ENCODE assay signal across 14 mouse cellular contexts in genomic region chr3:127890008-127890407, GRCm38 (mm10).
"Had no signal": no experiment of that assay in that cellular context is flagged by ENCODE, and none has a peak within 500 bp of the region (broad histone marks: within the 10 kb centered on the region; RNA-seq: fewer than 3 reads in every experiment).

No protein-coding gene starts in this region.

- DNase-seq: kidney, adult 2 months; kidney, postnatal 25 days; layer of hippocampus, postnatal 36 days; lung, adult 18-20 months; lung, postnatal 10 days; lung, postnatal 4 days; midbrain, embryonic 14.5 days; thymus, adult 18-20 months; thymus, postnatal 36 days had no signal

- H3K4me3 ChIP-seq: layer of hippocampus, adult 2 months; left cerebral cortex, adult 2 months; lung, embryonic 15.5 days had no signal

- H3K36me3 ChIP-seq: lung, embryonic 15.5 days had no signal

- H3K9ac ChIP-seq: lung, embryonic 15.5 days had no signal

- H3K4me1 ChIP-seq: lung, embryonic 15.5 days had no signal

- H3K4me2 ChIP-seq: lung, embryonic 15.5 days; midbrain, embryonic 11.5 days had no signal

- H3K9me3 ChIP-seq: lung, embryonic 15.5 days had no signal

- H3K27ac ChIP-seq: kidney, postnatal 0 days; layer of hippocampus, adult 2 months; left cerebral cortex, adult 2 months; lung, embryonic 15.5 days had no signal
